Mouse (Mus musculus) heart, embryonic 15.5 days (tissue): ENCODE measurements around the gene Fbll1. TPM values are rescaled to one million over a fixed set of nuclear protein-coding genes. Genes with fewer than 3 reads are reported as not detected.
A peak's percentile ranks its signal among the peaks of the same experiment; 100 is the strongest.
"Not testable (repeated sequence)": the region's sequence is repeated elsewhere in the genome, so short reads cannot be mapped to it uniquely, and the experiment has no call there.

Experiments
- ATAC-seq: fragments of 200-750 bp; cut with Nextera tagmentation; replicated peaks from 2 replicates; pipeline ENCODE4 v1.8.0; 2017; ENCODE audit warnings: low read depth, moderate TSS enrichment; ENCODE audit not compliant: insufficient number of reproducible peaks, insufficient read depth, low FRiP score
- H3K27ac ChIP-seq: fragments of 300-500 bp; sonication (generic); 2 replicates; pipeline ENCODE4 v1.5.1; 2015; ENCODE audit warnings: mild to moderate bottlenecking, inconsistent platforms
- H3K27me3 ChIP-seq: fragments of 300-500 bp; sonication (generic); 2 replicates; pipeline ENCODE4 v1.6.1; 2015; ENCODE audit warnings: inconsistent platforms
- H3K36me3 ChIP-seq: fragments of 300-500 bp; sonication (generic); 2 replicates; pipeline ENCODE4 v1.6.1; 2015; ENCODE audit warnings: mild to moderate bottlenecking, inconsistent platforms
- H3K4me1 ChIP-seq: fragments of 300-500 bp; sonication (generic); replicated peaks from 2 replicates; pipeline ENCODE4 v1.6.1; 2015; ENCODE audit warnings: inconsistent platforms
- H3K4me2 ChIP-seq: fragments of 300-500 bp; sonication (generic); 2 replicates; pipeline ENCODE4 v1.6.1; 2015; ENCODE audit warnings: inconsistent platforms, mild to moderate bottlenecking, moderate library complexity
- H3K4me3 ChIP-seq: fragments of 300-500 bp; sonication (generic); 2 replicates; pipeline ENCODE4 v1.5.1; 2015; ENCODE audit warnings: mild to moderate bottlenecking, inconsistent platforms
- H3K9ac ChIP-seq: fragments of 300-500 bp; sonication (generic); 2 replicates; pipeline ENCODE4 v1.6.1; 2015; ENCODE audit warnings: mild to moderate bottlenecking, inconsistent platforms
- H3K9me3 ChIP-seq: fragments of 300-500 bp; sonication (generic); replicated peaks from 2 replicates; pipeline ENCODE4 v1.6.1; 2016; ENCODE audit warnings: inconsistent platforms
- WGBS: fragments of 180-500 bp; shearing (Covaris S2); methylation state at CpG from one replicate; pipeline ENCODE4 v1.1.7; 2015; ENCODE audit warnings: mixed read lengths; 5-methylcytosine and 5-hydroxymethylcytosine counted together
- polyA plus RNA-seq: library from polyadenylated mRNA; unstranded; fragments of >200 nt; fragmentation: Nextera tagmentation; extraction: Ambion mirVana; gene quantifications from 2 replicates; pipeline ENCODE4 v1.2.1, GENCODE M21; 2015

The Fbll1 gene
- polyA plus RNA-seq, 1 experiment from 2014 or later = not detected

GRCm38 (mm10) chr11:35832139-35832538, 33.5 kb upstream of the Fbll1 start:
- peaks cover 34% of the 10 kb centered on the region for H3K36me3 ChIP-seq
- H3K4me1 ChIP-seq = peaks cover 14% of the 10 kb centered on the region
- no peak for ATAC-seq
- H3K4me2 ChIP-seq = no peak overlapping the region
- no peak overlapping the region for H3K4me3 ChIP-seq
- no peak overlapping the region for H3K9ac ChIP-seq
- no peaks in the 10 kb centered on the region for H3K27me3 ChIP-seq
- no peak overlapping the region for H3K27ac ChIP-seq
- H3K9me3 ChIP-seq = no peaks in the 10 kb centered on the region
- 35% methylated on average over 4 of the region's 4 CpGs for WGBS

DNA sequence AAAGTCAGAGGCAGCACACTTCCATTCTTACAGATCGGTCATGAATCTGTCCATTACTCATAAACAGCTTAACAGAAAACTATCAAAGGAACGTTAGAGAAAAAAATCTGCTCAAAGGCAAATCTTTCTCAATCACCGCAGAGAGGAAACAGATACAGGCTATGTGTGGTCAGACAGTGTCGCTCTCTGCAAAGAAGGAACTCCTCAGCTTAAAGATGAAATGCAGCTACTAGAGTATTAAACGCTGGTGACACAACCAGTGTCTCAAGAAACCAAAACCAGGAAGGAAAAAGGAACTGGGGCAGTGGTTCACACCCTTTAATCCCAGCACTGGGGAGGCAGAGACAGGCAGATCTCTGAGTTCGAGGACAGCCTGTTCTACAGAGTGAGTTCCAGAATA, 29.0 kb upstream of the Fbll1 start:
- no peak overlapping the region for H3K4me2 ChIP-seq
- no peaks in the 10 kb centered on the region for H3K9me3 ChIP-seq
- no peaks in the 10 kb centered on the region for H3K27me3 ChIP-seq
- H3K9ac ChIP-seq = no peak overlapping the region
- no peak overlapping the region for H3K27ac ChIP-seq
- H3K4me1 ChIP-seq = 0 out of 2 replicates have a peak, but pooled peaks cover 6% of the 10 kb centered on the region
- H3K4me3 ChIP-seq = no peak overlapping the region
- H3K36me3 ChIP-seq = peaks cover 69% of the 10 kb centered on the region
- 90% methylated on average over 6 of the region's 6 CpGs for WGBS
- ATAC-seq = no peak

- no peak overlapping the region for H3K4me3 ChIP-seq
- H3K9ac ChIP-seq = no peak overlapping the region
- no peaks in the 10 kb centered on the region for H3K27me3 ChIP-seq
- ATAC-seq = no peak
- no peak overlapping the region for H3K27ac ChIP-seq
- no peaks in the 10 kb centered on the region for H3K9me3 ChIP-seq
- no peaks in the 10 kb centered on the region for H3K4me1 ChIP-seq
- peaks cover 88% of the 10 kb centered on the region for H3K36me3 ChIP-seq
- 82% methylated on average over 12 of the region's 12 CpGs for WGBS
- H3K4me2 ChIP-seq = no peak overlapping the region
These were observed 17.6 kb upstream of the Fbll1 start for GRCm38 (mm10) chr11:35816316-35816715.

DNA sequence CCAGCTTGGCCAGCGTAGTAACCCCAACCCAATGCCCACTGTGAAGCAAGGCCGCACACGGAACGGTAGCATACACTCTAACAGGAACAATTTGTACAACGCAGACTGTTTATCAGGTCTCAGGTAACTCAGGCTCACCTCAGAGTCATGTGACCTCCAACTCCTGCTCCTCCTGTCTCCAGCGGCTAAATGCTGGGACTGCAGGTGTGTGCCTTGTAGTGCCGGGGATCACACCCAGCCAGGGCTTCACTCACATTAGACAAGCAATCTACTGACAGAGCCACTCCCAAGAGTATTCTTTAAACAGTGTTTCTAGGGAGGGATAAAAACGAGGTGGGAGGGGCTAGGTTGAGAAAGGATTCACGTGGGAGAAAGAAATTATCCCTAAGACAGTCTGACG, 12.8 kb upstream of the Fbll1 start:
- Histone ChIP-seq H3K9me3 (no peaks in the 10 kb centered on the region), H3K4me2 (no peak overlapping the region), H3K36me3 (peaks cover 87% of the 10 kb centered on the region), H3K9ac (no peak overlapping the region), H3K4me1 (no peaks in the 10 kb centered on the region), H3K27me3 (no peaks in the 10 kb centered on the region), H3K4me3 (no peak overlapping the region), H3K27ac (no peak overlapping the region)
- 85% methylated on average over 10 of the region's 10 CpGs for WGBS
- ATAC-seq = no peak

- Histone ChIP-seq H3K9me3 (no peaks in the 10 kb centered on the region), H3K4me1 (peaks cover 11% of the 10 kb centered on the region), H3K9ac (no peak overlapping the region), H3K4me2 (no peak overlapping the region), H3K27ac (no peak overlapping the region), H3K36me3 (no peaks in the 10 kb centered on the region), H3K4me3 (no peak overlapping the region), H3K27me3 (peaks cover 39% of the 10 kb centered on the region)
- 79% methylated on average over 5 of the region's 5 CpGs for WGBS
- no peak for ATAC-seq
These were observed 2.6 kb upstream of the Fbll1 start for GRCm38 (mm10) chr11:35801332-35801731.

DNA sequence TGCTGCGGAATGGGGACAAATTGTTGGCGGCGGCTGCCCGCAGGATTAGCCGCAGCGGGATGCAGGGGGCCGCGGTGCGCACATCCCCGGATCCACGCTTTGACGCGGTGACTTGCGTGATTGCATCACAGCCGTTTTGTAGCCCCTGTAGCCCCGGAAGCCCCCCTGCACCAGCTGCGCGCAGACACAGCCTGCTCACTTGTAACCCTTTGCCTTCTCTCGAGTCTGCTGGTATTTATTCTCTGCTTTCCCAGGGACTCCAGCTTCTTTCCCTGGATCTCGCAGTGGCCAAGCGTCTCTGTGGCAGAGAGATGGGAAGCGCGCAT, 226 bp downstream of the Fbll1 start:
- H3K27ac ChIP-seq = no peak overlapping the region
- peaks cover 11% of the 10 kb centered on the region for H3K4me1 ChIP-seq
- ATAC-seq = no peak

GRCm38 (mm10) chr11:35797751-35798494, 761 bp downstream of the Fbll1 start:
- ATAC-seq = no peak
- Histone ChIP-seq H3K4me1 (peaks cover 11% of the 10 kb centered on the region), H3K4me3 (peak overlapping the region; percentile 32), H3K36me3 (no peaks in the 10 kb centered on the region), H3K9me3 (no peaks in the 10 kb centered on the region), H3K27ac (no peak overlapping the region), H3K27me3 (peaks cover 56% of the 10 kb centered on the region), H3K9ac (no peak overlapping the region), H3K4me2 (peak overlapping the region; percentile 58)
- 5% methylated on average over 85 of the region's 86 CpGs for WGBS

More for the DNA sequence above, 226 bp downstream of the Fbll1 start:
- H3K9ac ChIP-seq = no peak overlapping the region
- peak overlapping the region; percentile 58 for H3K4me2 ChIP-seq
- 6% methylated on average over 23 of the region's 23 CpGs for WGBS
- H3K27me3 ChIP-seq = peaks cover 56% of the 10 kb centered on the region
- H3K4me3 ChIP-seq = peak overlapping the region; percentile 32
- no peaks in the 10 kb centered on the region for H3K36me3 ChIP-seq
- no peaks in the 10 kb centered on the region for H3K9me3 ChIP-seq

- peaks cover 31% of the 10 kb centered on the region for H3K27me3 ChIP-seq
- H3K9me3 ChIP-seq, H3K4me2 ChIP-seq, H3K4me3 ChIP-seq, H3K27ac ChIP-seq, H3K4me1 ChIP-seq, H3K9ac ChIP-seq, ATAC-seq: not testable (repeated sequence)
- WGBS = 76% methylated on average over 5 of the region's 5 CpGs
- H3K36me3 ChIP-seq = peaks cover 21% of the 10 kb centered on the region; the same call in 1 of the 2 replicates
These were observed 5.9 kb downstream of the Fbll1 start for GRCm38 (mm10) chr11:35792800-35793199.

- no peak for ATAC-seq
- Histone ChIP-seq H3K9ac (no peak overlapping the region), H3K4me2 (no peak overlapping the region), H3K27ac (no peak overlapping the region), H3K4me1 (no peaks in the 10 kb centered on the region), H3K27me3 (no peaks in the 10 kb centered on the region), H3K36me3 (peaks cover 52% of the 10 kb centered on the region), H3K9me3 (no peaks in the 10 kb centered on the region), H3K4me3 (no peak overlapping the region)
- 75% methylated on average over 2 of the region's 2 CpGs for WGBS
These were observed 10.2 kb downstream of the Fbll1 start for GRCm38 (mm10) chr11:35788443-35788842.

GRCm38 (mm10) chr11:35784537-35784936, 14.1 kb downstream of the Fbll1 start:
- 97% methylated on average over 4 of the region's 4 CpGs for WGBS
- Histone ChIP-seq H3K4me2 (no peak overlapping the region), H3K9me3 (no peaks in the 10 kb centered on the region), H3K36me3 (peaks cover 65% of the 10 kb centered on the region), H3K4me3 (no peak overlapping the region), H3K9ac (no peak overlapping the region), H3K27ac (no peak overlapping the region), H3K4me1 (no peaks in the 10 kb centered on the region), H3K27me3 (no peaks in the 10 kb centered on the region)
- no peak for ATAC-seq

DNA sequence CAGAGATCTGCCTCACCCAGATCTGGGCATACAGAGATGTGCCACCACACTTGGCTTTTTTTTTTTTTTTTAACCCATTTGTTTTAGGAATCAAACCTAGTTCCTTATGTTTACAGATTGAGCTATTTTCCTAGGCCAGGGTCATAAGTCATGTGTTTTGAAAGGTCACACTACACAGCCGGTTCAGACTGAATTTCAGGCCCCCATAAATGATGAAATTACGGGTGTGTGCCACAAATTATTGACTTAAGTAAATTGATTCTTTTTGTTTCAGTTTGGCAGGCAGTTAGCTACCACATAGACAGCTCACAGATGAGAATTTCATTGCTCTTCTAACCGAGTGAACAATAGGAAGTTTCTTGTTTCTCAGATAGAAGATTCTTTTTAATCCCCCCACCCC, 14.7 kb downstream of the Fbll1 start:
- Histone ChIP-seq H3K27me3 (no peaks in the 10 kb centered on the region), H3K4me1 (no peaks in the 10 kb centered on the region), H3K9me3 (no peaks in the 10 kb centered on the region), H3K4me2 (no peak overlapping the region), H3K36me3 (peaks cover 66% of the 10 kb centered on the region), H3K4me3 (no peak overlapping the region), H3K27ac (no peak overlapping the region), H3K9ac (no peak overlapping the region)
- no peak for ATAC-seq
- WGBS = 91% methylated on average over 3 of the region's 3 CpGs

- H3K27ac ChIP-seq = no peak overlapping the region
- no peak overlapping the region for H3K9ac ChIP-seq
- H3K36me3 ChIP-seq = peaks cover 72% of the 10 kb centered on the region
- WGBS = 83% methylated on average over 5 of the region's 5 CpGs
- no peaks in the 10 kb centered on the region for H3K27me3 ChIP-seq
- no peak overlapping the region for H3K4me2 ChIP-seq
- no peaks in the 10 kb centered on the region for H3K4me1 ChIP-seq
- ATAC-seq = no peak
- H3K9me3 ChIP-seq = no peaks in the 10 kb centered on the region
- no peak overlapping the region for H3K4me3 ChIP-seq
These were observed 15.6 kb downstream of the Fbll1 start for GRCm38 (mm10) chr11:35783038-35783437.
